Mouse (Mus musculus) myocyte (in vitro differentiated cells): ENCODE results near the gene Tm2d1.

ENCODE experiments used
- CEBPB ChIP-seq: IDR thresholded peaks from 2 replicates; pipeline ENCODE4 v1.6.1; 2011; ENCODE audit warnings: mild to moderate bottlenecking, moderate library complexity; ENCODE audit not compliant: poor library complexity, insufficient read depth, severe bottlenecking
- E2F4 ChIP-seq: IDR thresholded peaks from one replicate; pipeline ENCODE4 v1.6.1; 2011; ENCODE audit warnings: mild to moderate bottlenecking, control low read depth, moderate library complexity; ENCODE audit not compliant: insufficient read depth
- MYOD1 ChIP-seq, 3 experiments: IDR thresholded peaks; one replicate each; pipeline ENCODE4 v1.6.1; 2011; ENCODE audit warnings: control low read depth in 2 of 3, low read depth in 2 of 3, mild to moderate bottlenecking in 2 of 3, moderate library complexity in 1 of 3; ENCODE audit not compliant: insufficient read length in 2 of 3, control insufficient read depth in 1 of 3
- MYOG ChIP-seq, 3 experiments: IDR thresholded peaks; one replicate each; pipeline ENCODE4 v1.6.1; 2011; ENCODE audit warnings: control low read depth in 2 of 3, low read depth in 2 of 3, mild to moderate bottlenecking in 2 of 3; ENCODE audit not compliant: insufficient read length in 2 of 3, control insufficient read depth in 1 of 3, insufficient read depth in 1 of 3
- POLR2A ChIP-seq: IDR thresholded peaks from one replicate; pipeline ENCODE4 v1.6.1; 2011; ENCODE audit warnings: low read depth, mild to moderate bottlenecking, control low read depth, moderate library complexity; ENCODE audit not compliant: insufficient read length
- POLR2AphosphoS2 ChIP-seq: IDR thresholded peaks from one replicate; pipeline ENCODE4 v1.6.1; 2011; ENCODE audit warnings: low read depth, control low read depth; ENCODE audit not compliant: insufficient read length
- REST ChIP-seq: IDR thresholded peaks from one replicate; pipeline ENCODE4 v1.6.1; 2011; ENCODE audit warnings: mild to moderate bottlenecking, control low read depth, moderate library complexity; ENCODE audit not compliant: insufficient read depth, insufficient read length
- TCF12 ChIP-seq: IDR thresholded peaks from one replicate; pipeline ENCODE4 v1.6.1; 2011; ENCODE audit warnings: mild to moderate bottlenecking, control low read depth; ENCODE audit not compliant: poor library complexity, insufficient read depth, severe bottlenecking
- USF1 ChIP-seq: IDR thresholded peaks from one replicate; pipeline ENCODE4 v1.6.1; 2011; ENCODE audit warnings: low read depth, mild to moderate bottlenecking, control low read depth, moderate library complexity

- TF ChIP-seq E2F4 = no peak
- TF ChIP-seq POLR2A = no peak
- no peak for TF ChIP-seq TCF12
- TF ChIP-seq USF1 = no peak
- no peak for TF ChIP-seq REST
- no peak for TF ChIP-seq MYOD1 (IDR thresholded peaks at IDR 0.05; ENCODE audit: control insufficient read depth in 1 of 3, insufficient read length in 2 of 3, low read depth in 2 of 3)
- TF ChIP-seq POLR2AphosphoS2 = no peak
- no peak for TF ChIP-seq CEBPB
- no peak for TF ChIP-seq MYOG (IDR thresholded peaks at IDR 0.05; ENCODE audit: control insufficient read depth in 1 of 3, insufficient read depth in 1 of 3, insufficient read length in 2 of 3, low read depth in 2 of 3)
Measured at GRCm38 (mm10) chr4:98348580-98348979, 34.5 kb downstream of the Tm2d1 start.
